Mouse (Mus musculus) ZHBTc4 (cell line): ENCODE measurements around the gene Mroh2a.

Experiments used
- DNase-seq: peaks from one replicate; pipeline ENCODE4 v3.0.0-alpha.2; 2011; ENCODE audit warnings: low read depth, low spot score

The Mroh2a gene

GRCm38 (mm10) chr1:88276524-88277097 lies 49.8 kb downstream of the Mroh2a start:
- peak; percentile 32 for DNase-seq

GRCm38 (mm10) chr1:88277098-88277817 lies 50.5 kb downstream of the Mroh2a start, which contains the start of the genes Hjurp and Trpm8:
Gene Hjurp (minus strand): TSS chr1:88277633.
Gene Trpm8 (plus strand): TSS chr1:88277661.
- peak; percentile 100 for DNase-seq

GRCm38 (mm10) chr1:88277818-88278511 lies 51.2 kb downstream of the Mroh2a start:
- DNase-seq: peak; percentile 60

GRCm38 (mm10) chr1:88279111-88280005 lies 52.6 kb downstream of the Mroh2a start:
- peak; percentile 11 for DNase-seq

- no peak for DNase-seq
These were observed 53.4 kb downstream of the Mroh2a start for GRCm38 (mm10) chr1:88280006-88280690.

- DNase-seq: no peak
These were observed 55.5 kb downstream of the Mroh2a start for GRCm38 (mm10) chr1:88282301-88282700.

- no peak for DNase-seq
These were observed 56.8 kb downstream of the Mroh2a start for GRCm38 (mm10) chr1:88283376-88284227.

- DNase-seq: no peak
These were observed 57.6 kb downstream of the Mroh2a start for GRCm38 (mm10) chr1:88284228-88284945.

- DNase-seq: peak; percentile 88
These were observed 58.1 kb downstream of the Mroh2a start for GRCm38 (mm10) chr1:88284946-88285320.

GRCm38 (mm10) chr1:88285652-88286051 lies 58.9 kb downstream of the Mroh2a start:
- DNase-seq: no peak

- DNase-seq: no peak
These were observed 59.5 kb downstream of the Mroh2a start for GRCm38 (mm10) chr1:88286136-88286845.

- no peak for DNase-seq
These were observed 60.3 kb downstream of the Mroh2a start for GRCm38 (mm10) chr1:88286887-88287696.

- peak; percentile 76 for DNase-seq
These were observed 60.9 kb downstream of the Mroh2a start for GRCm38 (mm10) chr1:88287697-88287980.

GRCm38 (mm10) chr1:88288056-88288788 lies 61.4 kb downstream of the Mroh2a start:
- DNase-seq: no peak

GRCm38 (mm10) chr1:88288789-88289127 lies 62.0 kb downstream of the Mroh2a start:
- DNase-seq: no peak

GRCm38 (mm10) chr1:88289152-88289551 lies 62.4 kb downstream of the Mroh2a start:
- no peak for DNase-seq

GRCm38 (mm10) chr1:88289917-88290316 lies 63.1 kb downstream of the Mroh2a start:
- DNase-seq: peak; percentile 79

GRCm38 (mm10) chr1:88290511-88290910 lies 63.7 kb downstream of the Mroh2a start:
- DNase-seq: no peak
